Mouse (Mus musculus) midbrain, embryonic 11.5 days (tissue): ENCODE data around the gene Smarca2. TPM values are rescaled to one million over a fixed set of nuclear protein-coding genes. Genes with fewer than 3 reads are reported as not detected.

Experiments
- ATAC-seq: fragments of 200-750 bp; cut with Nextera tagmentation; 2 replicates; pipeline ENCODE4 v1.8.0; 2017; ENCODE audit warnings: moderate TSS enrichment, moderate library complexity; ENCODE audit not compliant: low FRiP score
- DNase-seq: peaks from one replicate; pipeline ENCODE4 v3.0.0; 2015; ENCODE audit warnings: low spot score; ENCODE audit errors: missing footprints
- H3K27ac ChIP-seq: fragments of 300-500 bp; sonication (generic); 2 replicates; pipeline ENCODE4 v1.5.1; 2014; ENCODE audit warnings: low read depth, low read length
- H3K27me3 ChIP-seq: fragments of 300-500 bp; sonication (generic); 2 replicates; pipeline ENCODE4 v1.6.1; 2014; ENCODE audit warnings: mild to moderate bottlenecking, low read length, moderate library complexity, mixed read lengths; ENCODE audit not compliant: control insufficient read depth, insufficient read depth
- H3K36me3 ChIP-seq: fragments of 300-500 bp; sonication (generic); 2 replicates; pipeline ENCODE4 v1.6.1; 2014; ENCODE audit warnings: mild to moderate bottlenecking, low read length, moderate library complexity, mixed read lengths; ENCODE audit not compliant: control insufficient read depth, insufficient read depth
- H3K4me1 ChIP-seq: fragments of 300-500 bp; sonication (generic); 2 replicates; pipeline ENCODE4 v1.6.1; 2014; ENCODE audit warnings: low read length; ENCODE audit not compliant: control insufficient read depth, insufficient read depth
- H3K4me2 ChIP-seq: fragments of 300-500 bp; sonication (generic); 2 replicates; pipeline ENCODE4 v1.6.1; 2014; ENCODE audit warnings: mild to moderate bottlenecking, moderate library complexity
- H3K4me3 ChIP-seq: fragments of 300-500 bp; sonication (generic); 2 replicates; pipeline ENCODE4 v1.5.1; 2014; ENCODE audit warnings: low read depth, low read length
- H3K9ac ChIP-seq: fragments of 300-500 bp; sonication (generic); 2 replicates; pipeline ENCODE4 v1.6.1; 2014; ENCODE audit warnings: low read length
- H3K9me3 ChIP-seq: fragments of 300-500 bp; sonication (generic); 2 replicates; pipeline ENCODE4 v1.6.1; 2016; ENCODE audit warnings: low read length; ENCODE audit not compliant: control insufficient read depth
- WGBS: fragments of 180-500 bp; shearing (Covaris S2); extraction: QIAGEN DNeasy Blood & Tissue Kit; methylation state at CpG from one replicate; pipeline ENCODE4 v1.1.7; 2014; 5-methylcytosine and 5-hydroxymethylcytosine counted together
- polyA plus RNA-seq: library from polyadenylated mRNA; unstranded; fragments of >200 nt; fragmentation: Nextera tagmentation; extraction: Ambion mirVana; gene quantifications from 2 replicates; pipeline ENCODE4 v1.2.1, GENCODE M21; 2014

Smarca2 gene
- polyA plus RNA-seq, 1 experiment from 2014 or later = 29.2 TPM

- H3K9me3 ChIP-seq = no peaks in the 10 kb centered on the region
- H3K9ac ChIP-seq = no peak overlapping the region
- H3K27me3 ChIP-seq = no peaks in the 10 kb centered on the region
- no peak overlapping the region for H3K4me3 ChIP-seq
- no peak for ATAC-seq
- no peaks in the 10 kb centered on the region for H3K36me3 ChIP-seq
- no peak overlapping the region for H3K4me2 ChIP-seq
- peaks cover 9% of the 10 kb centered on the region for H3K4me1 ChIP-seq
- WGBS = 91% methylated on average over 15 of the region's 15 CpGs
- no peak for DNase-seq
- no peak overlapping the region for H3K27ac ChIP-seq
Observed at GRCm38 (mm10) chr19:26752611-26753163, 147.8 kb downstream of the Smarca2 start.

GRCm38 (mm10) chr19:26753266-26753872 lies 148.5 kb downstream of the Smarca2 start:
- no peak overlapping the region for H3K27ac ChIP-seq
- DNase-seq (no peak), ATAC-seq (no peak)
- H3K9me3 ChIP-seq = no peaks in the 10 kb centered on the region
- no peaks in the 10 kb centered on the region for H3K27me3 ChIP-seq
- H3K36me3 ChIP-seq = no peaks in the 10 kb centered on the region
- 78% methylated on average over 7 of the region's 7 CpGs for WGBS
- no peak overlapping the region for H3K9ac ChIP-seq
- H3K4me2 ChIP-seq = no peak overlapping the region
- H3K4me1 ChIP-seq = peaks cover 9% of the 10 kb centered on the region
- no peak overlapping the region for H3K4me3 ChIP-seq

GRCm38 (mm10) chr19:26754016-26754794 lies 149.4 kb downstream of the Smarca2 start:
- Histone ChIP-seq H3K4me3 (no peak overlapping the region), H3K27me3 (no peaks in the 10 kb centered on the region), H3K4me2 (no peak overlapping the region), H3K9me3 (no peaks in the 10 kb centered on the region), H3K36me3 (no peaks in the 10 kb centered on the region), H3K9ac (no peak overlapping the region), H3K4me1 (peaks cover 9% of the 10 kb centered on the region), H3K27ac (no peak overlapping the region)
- WGBS = 86% methylated on average over 10 of the region's 10 CpGs
- no peak for ATAC-seq
- DNase-seq = no peak

- no peak overlapping the region for H3K4me3 ChIP-seq
- no peaks in the 10 kb centered on the region for H3K27me3 ChIP-seq
- 89% methylated on average over 6 of the region's 6 CpGs for WGBS
- H3K9me3 ChIP-seq = no peaks in the 10 kb centered on the region
- H3K36me3 ChIP-seq = no peaks in the 10 kb centered on the region
- no peak overlapping the region for H3K4me2 ChIP-seq
- H3K27ac ChIP-seq = no peak overlapping the region
- no peak overlapping the region for H3K9ac ChIP-seq
- peaks cover 2% of the 10 kb centered on the region; the same call in 1 of the 2 replicates for H3K4me1 ChIP-seq
- ATAC-seq (no peak), DNase-seq (no peak)
Observed at GRCm38 (mm10) chr19:26755991-26756390, 151.1 kb downstream of the Smarca2 start.

- H3K4me1 ChIP-seq = peaks cover 6% of the 10 kb centered on the region; the same call in 1 of the 2 replicates
- H3K4me2 ChIP-seq = no peak overlapping the region
- no peak overlapping the region for H3K27ac ChIP-seq
- ATAC-seq (no peak), DNase-seq (no peak)
- no peaks in the 10 kb centered on the region for H3K27me3 ChIP-seq
- H3K9me3 ChIP-seq = no peaks in the 10 kb centered on the region
- 91% methylated on average over 8 of the region's 8 CpGs for WGBS
- no peaks in the 10 kb centered on the region for H3K36me3 ChIP-seq
- H3K9ac ChIP-seq = no peak overlapping the region
- no peak overlapping the region for H3K4me3 ChIP-seq
Observed at GRCm38 (mm10) chr19:26756399-26756798, 151.5 kb downstream of the Smarca2 start.

- no peaks in the 10 kb centered on the region for H3K36me3 ChIP-seq
- peaks cover 7% of the 10 kb centered on the region; the same call in 1 of the 2 replicates for H3K4me1 ChIP-seq
- no peaks in the 10 kb centered on the region for H3K27me3 ChIP-seq
- 82% methylated on average over 8 of the region's 8 CpGs for WGBS
- no peaks in the 10 kb centered on the region for H3K9me3 ChIP-seq
- no peak for ATAC-seq
- no peak overlapping the region for H3K4me3 ChIP-seq
- DNase-seq = no peak
- no peak overlapping the region for H3K4me2 ChIP-seq
- no peak overlapping the region for H3K27ac ChIP-seq
- no peak overlapping the region for H3K9ac ChIP-seq
Observed at GRCm38 (mm10) chr19:26758156-26758555, 153.3 kb downstream of the Smarca2 start.

- 84% methylated on average over 7 of the region's 7 CpGs for WGBS
- ATAC-seq = no peak
- H3K36me3 ChIP-seq = no peaks in the 10 kb centered on the region
- H3K4me2 ChIP-seq = no peak overlapping the region
- H3K9me3 ChIP-seq = no peaks in the 10 kb centered on the region
- peaks cover 7% of the 10 kb centered on the region; the same call in 1 of the 2 replicates for H3K4me1 ChIP-seq
- H3K9ac ChIP-seq = no peak overlapping the region
- H3K27me3 ChIP-seq = no peaks in the 10 kb centered on the region
- no peak overlapping the region for H3K27ac ChIP-seq
- H3K4me3 ChIP-seq = no peak overlapping the region
- no peak for DNase-seq
Observed at GRCm38 (mm10) chr19:26758620-26759019, 153.8 kb downstream of the Smarca2 start.

GRCm38 (mm10) chr19:26759295-26759694 lies 154.4 kb downstream of the Smarca2 start:
- Histone ChIP-seq H3K36me3 (no peaks in the 10 kb centered on the region), H3K4me3 (no peak overlapping the region)
- no peak for ATAC-seq

GRCm38 (mm10) chr19:26761257-26761656 lies 156.4 kb downstream of the Smarca2 start:
- Histone ChIP-seq H3K4me2 (no peak overlapping the region), H3K4me3 (no peak overlapping the region), H3K9me3 (no peaks in the 10 kb centered on the region), H3K36me3 (no peaks in the 10 kb centered on the region), H3K27me3 (no peaks in the 10 kb centered on the region), H3K27ac (no peak overlapping the region), H3K9ac (no peak overlapping the region), H3K4me1 (peaks cover 7% of the 10 kb centered on the region; the same call in 1 of the 2 replicates)
- no peak for ATAC-seq
- no peak for DNase-seq

More at GRCm38 (mm10) chr19:26759295-26759694, 154.4 kb downstream of the Smarca2 start:
- Histone ChIP-seq H3K9ac (no peak overlapping the region), H3K9me3 (no peaks in the 10 kb centered on the region), H3K4me2 (no peak overlapping the region), H3K4me1 (peaks cover 7% of the 10 kb centered on the region; the same call in 1 of the 2 replicates), H3K27ac (no peak overlapping the region), H3K27me3 (no peaks in the 10 kb centered on the region)
- WGBS = 83% methylated on average over 13 of the region's 13 CpGs
- no peak for DNase-seq
